Mouse (Mus musculus): ENCODE data around the gene Acadsb. TPM values are rescaled to one million over a fixed set of nuclear protein-coding genes. Genes with fewer than 3 reads are reported as not detected.
A peak's percentile ranks its signal among the peaks of the same experiment; 100 is the strongest.
"Not testable (repeated sequence)": the region's sequence is repeated elsewhere in the genome, so short reads cannot be mapped to it uniquely, and the experiment has no call there.

Gene Acadsb
- total RNA-seq (2017): 36.5 and 39.2 TPM in 2 replicates

GRCm38 (mm10) chr7:131410416-131411058 lies at the start of gene Acadsb, which contains the start of gene Ikzf5:
Gene Acadsb (plus strand): TSS chr7:131410601.
Gene Ikzf5 (minus strand): TSS chr7:131410521.
- ATAC-seq (ENCODE audit: extremely low read depth, insufficient number of reproducible peaks, low FRiP score, poor library complexity, severe bottlenecking): peak; percentile 100

- ATAC-seq (ENCODE audit: extremely low read depth, insufficient number of reproducible peaks, low FRiP score, poor library complexity, severe bottlenecking): 0 out of 2 replicates have a peak, but pooled peaks have one; percentile 4
Observed at GRCm38 (mm10) chr7:131362269-131362614, 48.2 kb upstream of the Acadsb start.

GRCm38 (mm10) chr7:131362615-131363300 lies 47.6 kb upstream of the Acadsb start, which contains the start of gene 2310057M21Rik:
Gene 2310057M21Rik (minus strand): TSS chr7:131362759.
- peak; percentile 87 for ATAC-seq (ENCODE audit: extremely low read depth, insufficient number of reproducible peaks, low FRiP score, poor library complexity, severe bottlenecking)

- no peak for ATAC-seq (ENCODE audit: extremely low read depth, insufficient number of reproducible peaks, low FRiP score, poor library complexity, severe bottlenecking)
Observed at GRCm38 (mm10) chr7:131364131-131364530, 46.3 kb upstream of the Acadsb start.

GRCm38 (mm10) chr7:131370648-131371469 lies 39.5 kb upstream of the Acadsb start, which contains the start of gene Pstk:
Gene Pstk (plus strand): TSS chr7:131371141.
- ATAC-seq (ENCODE audit: extremely low read depth, insufficient number of reproducible peaks, low FRiP score, poor library complexity, severe bottlenecking): peak; percentile 89

GRCm38 (mm10) chr7:131371470-131371860 lies 38.9 kb upstream of the Acadsb start:
- ATAC-seq (ENCODE audit: extremely low read depth, insufficient number of reproducible peaks, low FRiP score, poor library complexity, severe bottlenecking): no peak

- ATAC-seq (ENCODE audit: extremely low read depth, insufficient number of reproducible peaks, low FRiP score, poor library complexity, severe bottlenecking): no peak
Observed at GRCm38 (mm10) chr7:131371880-131372651, 38.3 kb upstream of the Acadsb start.

GRCm38 (mm10) chr7:131391761-131392160 lies 18.6 kb upstream of the Acadsb start:
- ATAC-seq (ENCODE audit: extremely low read depth, insufficient number of reproducible peaks, low FRiP score, poor library complexity, severe bottlenecking): not testable (repeated sequence)

GRCm38 (mm10) chr7:131409321-131409987 lies 947 bp upstream of the Acadsb start:
- ATAC-seq (ENCODE audit: extremely low read depth, insufficient number of reproducible peaks, low FRiP score, poor library complexity, severe bottlenecking): no peak

GRCm38 (mm10) chr7:131409988-131410385 lies 414 bp upstream of the Acadsb start:
- no peak for ATAC-seq (ENCODE audit: extremely low read depth, insufficient number of reproducible peaks, low FRiP score, poor library complexity, severe bottlenecking)

GRCm38 (mm10) chr7:131411221-131411940 lies 980 bp downstream of the Acadsb start:
- ATAC-seq (ENCODE audit: extremely low read depth, insufficient number of reproducible peaks, low FRiP score, poor library complexity, severe bottlenecking): no peak

GRCm38 (mm10) chr7:131411941-131412270 lies 1.5 kb downstream of the Acadsb start:
- no peak for ATAC-seq (ENCODE audit: extremely low read depth, insufficient number of reproducible peaks, low FRiP score, poor library complexity, severe bottlenecking)

- ATAC-seq (ENCODE audit: extremely low read depth, insufficient number of reproducible peaks, low FRiP score, poor library complexity, severe bottlenecking): not testable (repeated sequence)
Observed at GRCm38 (mm10) chr7:131416742-131417141, 6.3 kb downstream of the Acadsb start.

- no peak for ATAC-seq (ENCODE audit: extremely low read depth, insufficient number of reproducible peaks, low FRiP score, poor library complexity, severe bottlenecking)
Observed at GRCm38 (mm10) chr7:131417605-131418004, 7.2 kb downstream of the Acadsb start.

GRCm38 (mm10) chr7:131424912-131425311 lies 14.5 kb downstream of the Acadsb start:
- no peak for ATAC-seq (ENCODE audit: extremely low read depth, insufficient number of reproducible peaks, low FRiP score, poor library complexity, severe bottlenecking)

- ATAC-seq (ENCODE audit: extremely low read depth, insufficient number of reproducible peaks, low FRiP score, poor library complexity, severe bottlenecking): no peak
Observed at GRCm38 (mm10) chr7:131427331-131427730, 16.9 kb downstream of the Acadsb start.

GRCm38 (mm10) chr7:131432244-131432643 lies 21.8 kb downstream of the Acadsb start:
- ATAC-seq (ENCODE audit: extremely low read depth, insufficient number of reproducible peaks, low FRiP score, poor library complexity, severe bottlenecking): no peak

GRCm38 (mm10) chr7:131434276-131434675 lies 23.9 kb downstream of the Acadsb start:
- ATAC-seq (ENCODE audit: extremely low read depth, insufficient number of reproducible peaks, low FRiP score, poor library complexity, severe bottlenecking): no peak

Data from neutrophil, adult 5-6 weeks (primary cell).